Mouse (Mus musculus): ENCODE measurements around the gene Stn1. TPM values are rescaled to one million over a fixed set of nuclear protein-coding genes. Genes with fewer than 3 reads are reported as not detected.
"Not testable (repeated sequence)": the region's sequence is repeated elsewhere in the genome, so short reads cannot be mapped to it uniquely, and the experiment has no call there.

Gene Stn1
- 10 to 100 TPM; 23.1 to 26.3 TPM for total RNA-seq (2021)

- DNase-seq: peak; percentile 35
Measured at GRCm38 (mm10) chr19:47537300-47537792, at the start of gene Stn1. Stn1 (minus strand) TSS chr19:47537507.

- DNase-seq: no peak
Measured at GRCm38 (mm10) chr19:47587009-47587408, 49.7 kb upstream of the Stn1 start.

GRCm38 (mm10) chr19:47585772-47586171 is 48.5 kb upstream of the Stn1 start:
- DNase-seq: no peak

DNA sequence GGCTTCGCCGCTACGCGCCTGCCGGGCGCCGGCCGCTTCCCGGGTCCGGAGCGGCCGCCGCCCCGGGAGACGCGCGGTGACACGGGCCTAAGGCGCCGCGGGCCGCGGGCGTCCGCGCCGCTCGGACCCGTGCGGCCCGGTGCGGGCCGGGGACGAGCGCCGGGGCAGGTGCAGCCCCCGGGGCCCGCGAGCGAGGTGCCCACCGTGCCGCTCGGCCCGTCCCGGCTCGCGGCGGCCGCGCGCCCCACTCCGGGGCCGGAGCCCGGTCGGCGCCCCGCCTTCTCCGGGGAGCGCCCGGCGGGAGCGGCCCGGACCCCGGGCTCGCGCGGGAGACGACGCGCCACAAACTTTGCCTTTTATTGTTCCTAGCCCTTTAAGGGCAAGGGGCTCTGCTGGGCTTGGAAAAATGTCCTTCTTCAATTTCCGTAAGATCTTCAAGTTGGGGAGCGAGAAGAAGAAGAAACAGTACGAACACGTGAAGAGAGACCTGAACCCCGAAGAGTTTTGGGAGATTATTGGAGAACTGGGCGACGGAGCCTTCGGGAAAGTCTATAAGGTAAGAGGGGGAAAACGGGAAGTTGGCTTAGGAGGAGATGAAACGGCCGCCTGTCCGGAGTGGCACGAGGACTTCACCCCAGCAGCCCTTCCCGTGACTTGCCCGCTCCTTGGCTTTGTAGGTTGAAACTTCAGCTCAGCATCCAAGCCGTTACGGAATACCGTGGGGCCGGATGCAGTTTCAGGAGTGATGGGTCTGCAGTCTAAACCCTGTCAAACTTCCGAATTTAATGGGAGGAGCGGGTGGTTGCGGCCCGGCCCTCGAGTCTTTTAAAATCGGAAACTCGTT is 42.7 kb upstream of the Stn1 start:
- DNase-seq: peak; percentile 45

- DNase-seq: peak; percentile 88
Measured at GRCm38 (mm10) chr19:47579225-47579787, 42.0 kb upstream of the Stn1 start, which contains the start of gene Slk. Slk (plus strand) TSS chr19:47579678.

- DNase-seq: peak; percentile 35
Measured at GRCm38 (mm10) chr19:47578581-47579224, 41.4 kb upstream of the Stn1 start.

DNA sequence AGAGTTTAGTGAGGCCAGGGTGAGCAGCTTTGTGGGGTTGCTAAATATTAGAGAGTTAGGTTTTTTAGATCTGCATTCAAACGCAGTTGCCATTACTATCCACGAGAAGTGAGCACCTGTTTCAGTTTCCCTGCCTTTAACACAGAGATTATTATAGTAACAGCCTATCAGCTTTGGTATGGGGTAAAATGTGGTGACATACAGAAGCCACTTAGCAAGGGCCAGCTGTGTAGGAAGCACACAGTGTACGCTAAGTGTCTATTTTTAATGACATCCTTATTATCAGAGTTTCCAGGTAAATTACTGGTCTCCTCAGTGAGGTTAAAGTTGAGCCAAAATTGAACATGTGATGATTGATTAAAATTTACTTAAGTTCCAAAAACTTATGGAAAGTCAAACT is 36.4 kb upstream of the Stn1 start:
- DNase-seq: no peak

- not testable (repeated sequence) for DNase-seq
Measured at GRCm38 (mm10) chr19:47571981-47572380, 34.7 kb upstream of the Stn1 start.

GRCm38 (mm10) chr19:47570042-47570441 is 32.7 kb upstream of the Stn1 start:
- DNase-seq: no peak

DNA sequence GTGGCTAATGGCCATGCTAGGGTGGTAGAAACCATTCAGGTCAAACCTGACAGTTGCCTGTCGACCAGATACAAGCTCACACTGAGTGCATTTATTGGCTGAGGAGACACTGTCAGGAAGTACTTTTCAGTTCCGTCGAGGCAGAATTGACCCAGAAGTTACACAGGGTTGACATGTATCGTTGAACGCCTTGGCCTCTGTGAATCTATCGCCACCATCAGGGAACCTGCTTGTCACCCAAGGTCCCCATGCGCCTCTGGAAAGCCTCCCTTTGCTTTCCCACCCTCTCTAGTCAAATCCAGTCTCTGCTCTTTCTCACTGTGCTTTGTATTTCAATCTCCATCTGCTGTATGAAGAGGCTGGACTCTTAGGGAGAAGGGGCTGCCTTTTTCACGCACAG is 28.7 kb upstream of the Stn1 start:
- no peak for DNase-seq

- DNase-seq: no peak
Measured at GRCm38 (mm10) chr19:47565031-47565654, 27.8 kb upstream of the Stn1 start.

DNA sequence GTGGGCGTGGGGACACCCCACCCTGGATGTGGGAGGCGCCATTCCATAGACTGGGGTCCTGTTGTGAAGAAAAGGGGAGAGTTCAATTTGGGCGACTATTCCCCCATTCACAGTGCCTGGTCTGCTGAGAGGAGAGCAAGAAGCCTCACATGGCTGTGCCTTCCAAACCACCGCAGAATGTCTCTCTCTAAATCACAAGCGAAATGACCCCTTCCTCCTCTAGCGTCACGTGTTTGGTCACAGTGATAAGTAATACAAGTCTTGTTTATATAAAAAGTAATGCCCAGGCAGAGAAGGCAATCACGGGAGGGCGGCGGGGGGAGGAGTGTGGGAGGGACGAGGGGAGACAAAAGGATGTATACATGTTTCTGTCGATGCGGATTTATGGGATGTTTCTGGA is 26.4 kb upstream of the Stn1 start:
- no peak for DNase-seq

DNA sequence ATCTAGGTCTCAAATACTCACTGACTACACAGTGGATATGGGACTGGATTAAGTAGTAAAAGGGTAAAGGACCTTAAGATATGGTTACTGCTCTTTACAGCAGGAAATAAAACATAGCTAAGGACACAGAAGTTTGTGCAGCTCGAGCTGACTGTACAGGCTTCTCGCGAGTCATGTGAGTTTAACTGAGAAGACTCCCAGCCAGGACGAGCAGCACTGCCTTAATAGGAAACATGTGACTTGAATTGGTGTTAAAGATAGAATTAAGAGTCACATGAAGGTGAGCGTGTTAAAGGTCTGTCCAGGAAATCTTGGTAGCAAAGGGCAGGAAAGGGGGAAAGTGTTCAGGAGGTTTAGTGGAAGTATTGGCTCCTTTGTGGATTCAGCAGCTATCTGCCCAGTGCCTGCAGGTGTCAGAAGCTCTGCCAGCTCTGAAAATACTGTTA is 24.7 kb upstream of the Stn1 start:
- peak; percentile 33 for DNase-seq

- DNase-seq: no peak
Measured at GRCm38 (mm10) chr19:47560544-47561161, 23.3 kb upstream of the Stn1 start.

DNA sequence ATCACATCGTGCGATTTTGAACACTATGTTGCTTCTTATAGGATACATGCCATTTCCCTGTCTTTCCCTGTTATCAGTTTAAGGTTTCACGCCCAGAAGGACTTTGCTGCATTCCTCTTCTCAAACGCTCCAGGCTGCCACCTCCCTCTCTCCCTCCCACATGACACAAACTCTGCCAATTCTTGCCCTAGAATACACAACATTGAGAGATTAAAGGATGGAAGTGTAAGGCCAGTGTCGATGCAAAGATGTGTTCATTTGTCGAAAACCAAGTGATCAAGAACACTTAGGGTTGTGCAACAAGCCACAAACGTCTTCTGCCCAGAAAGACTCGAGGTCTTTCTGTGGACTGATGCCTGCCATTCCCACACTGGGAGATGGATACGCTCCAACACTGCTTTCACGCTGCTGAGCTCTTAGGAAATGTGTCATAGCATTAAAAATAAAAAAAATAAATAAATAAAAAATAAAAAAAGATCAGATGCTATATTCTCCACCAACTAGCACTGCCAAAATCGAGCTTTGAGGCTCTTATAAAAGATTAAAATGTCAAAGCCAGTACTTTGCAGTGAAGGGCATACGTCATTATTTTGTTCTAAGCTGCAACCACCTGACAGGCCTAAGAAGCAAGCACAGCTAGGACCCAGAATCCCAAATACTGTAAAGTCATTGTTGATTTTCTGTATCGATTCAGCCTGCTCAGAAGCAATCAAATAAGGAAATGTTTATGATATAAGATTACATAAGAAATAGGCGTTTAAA is 22.6 kb upstream of the Stn1 start:
- peak; percentile 52 for DNase-seq

DNA sequence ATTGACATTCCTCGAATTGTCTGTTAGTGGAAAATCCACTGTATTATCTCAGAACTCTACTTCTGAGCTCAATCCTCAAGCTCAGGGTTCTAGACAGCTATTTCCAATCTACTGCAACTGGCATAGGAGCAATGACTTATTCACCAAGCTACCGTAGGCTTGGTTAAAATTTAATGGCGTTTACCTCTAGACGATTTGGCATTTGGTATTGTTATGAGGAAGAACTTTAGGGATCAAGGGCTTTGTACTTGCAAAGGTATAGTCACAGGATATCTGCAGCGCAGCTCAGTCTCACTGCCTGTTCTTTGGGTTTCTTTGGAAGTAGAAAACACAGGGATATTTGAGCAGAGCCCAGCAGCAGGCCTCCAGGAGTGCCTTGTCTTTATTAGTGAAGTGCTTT is 21.8 kb upstream of the Stn1 start:
- no peak for DNase-seq

DNA sequence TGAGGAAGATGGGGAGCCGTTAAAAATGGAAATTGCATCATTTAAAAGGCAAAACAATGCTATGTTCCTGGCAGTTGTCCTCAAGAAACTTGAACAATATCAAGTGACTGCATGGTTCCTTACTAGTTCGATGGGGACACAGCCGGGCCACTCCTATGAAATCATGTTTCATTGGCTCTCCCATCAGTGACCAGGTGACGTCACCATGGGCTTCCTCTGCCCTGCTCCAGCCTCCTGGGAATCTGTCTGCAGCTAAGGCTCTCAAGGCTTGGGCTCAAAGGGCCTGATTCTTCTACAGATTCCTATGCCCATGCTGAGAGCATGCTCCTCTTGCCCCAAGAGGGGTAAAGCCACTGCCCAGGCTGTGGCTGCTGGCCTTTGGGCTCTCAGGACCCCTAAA is 12.3 kb upstream of the Stn1 start:
- no peak for DNase-seq

DNA sequence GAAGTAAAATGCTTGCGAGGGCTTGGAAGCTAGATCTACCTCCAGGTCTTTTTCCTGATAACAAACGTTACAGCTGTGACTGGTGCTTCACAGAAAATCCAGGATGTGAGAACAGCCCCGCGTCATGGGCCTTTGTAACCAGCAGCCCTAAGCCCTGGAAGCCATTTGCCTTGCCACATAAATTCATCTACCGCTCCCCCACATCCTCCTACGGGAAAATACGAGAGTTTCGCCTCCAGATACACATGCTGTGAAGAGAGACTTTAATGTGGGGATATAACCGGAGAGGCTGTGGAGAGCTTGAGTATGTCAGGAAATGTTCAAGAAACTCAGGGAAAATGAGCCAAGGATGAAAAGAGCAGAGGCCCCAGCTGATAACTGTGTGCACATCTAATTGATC is 11.9 kb upstream of the Stn1 start:
- no peak for DNase-seq

- DNase-seq: no peak
Measured at GRCm38 (mm10) chr19:47548432-47549076, 11.2 kb upstream of the Stn1 start.

GRCm38 (mm10) chr19:47545528-47545927 is 8.2 kb upstream of the Stn1 start:
- DNase-seq: no peak

DNA sequence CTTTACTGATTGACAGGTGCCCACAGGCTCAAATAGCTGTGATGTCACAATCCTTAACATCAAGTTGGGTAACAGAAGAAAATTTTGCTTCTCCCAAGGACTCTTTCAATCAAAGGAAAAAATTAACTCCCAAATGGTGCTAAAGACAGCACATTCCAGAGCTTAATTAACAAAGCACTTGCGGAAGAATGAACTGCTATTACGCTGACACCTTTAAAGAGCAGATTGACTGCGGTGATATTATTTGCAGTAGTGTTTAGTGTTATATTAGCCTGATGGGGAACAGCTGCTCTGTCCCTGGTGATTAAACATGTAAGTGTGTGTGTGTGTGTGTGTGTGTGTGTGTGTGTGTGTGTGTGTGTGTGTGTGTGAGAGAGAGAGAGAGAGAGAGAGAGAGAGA is 7.7 kb upstream of the Stn1 start:
- no peak for DNase-seq

Measured in heart, postnatal 4 days (tissue).